Mouse (Mus musculus) olfactory bulb, adult 2 months (tissue): ENCODE results near the gene Adgrb2.

Experiments used
- CTCF ChIP-seq: fragments of 200-500 bp; IDR thresholded peaks from 2 replicates; pipeline ENCODE4 v1.5.1; 2012; ENCODE audit warnings: low read depth, mild to moderate bottlenecking, low read length, moderate library complexity; ENCODE audit not compliant: insufficient read depth
- POLR2A ChIP-seq: fragments of 200-500 bp; IDR thresholded peaks from 2 replicates; pipeline ENCODE4 v1.6.1; 2012; ENCODE audit warnings: mild to moderate bottlenecking, low read depth, low read length, moderate library complexity; ENCODE audit not compliant: insufficient read depth

DNA sequence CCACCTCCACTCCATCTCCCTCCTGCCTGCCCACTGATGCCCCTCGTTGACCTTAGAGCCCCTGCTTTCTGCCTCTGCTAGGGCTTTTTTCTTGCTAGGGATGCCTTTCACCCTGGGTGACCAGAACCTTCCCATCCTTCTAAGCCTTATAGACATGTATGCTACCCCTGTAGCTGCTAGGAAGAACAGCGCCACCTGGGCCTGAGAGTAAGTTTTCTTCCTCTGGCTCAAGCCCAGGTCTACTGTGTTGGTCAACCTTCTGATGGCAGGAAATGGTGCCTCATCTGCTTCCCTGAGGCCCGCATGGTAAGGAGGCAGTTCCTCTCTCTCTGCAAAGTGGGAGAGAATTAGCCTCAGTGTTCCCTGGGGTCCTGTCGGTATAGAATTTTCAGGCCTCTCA, 11.3 kb downstream of the Adgrb2 start:
- TF ChIP-seq CTCF (no peak), POLR2A (no peak)
